Comparison of ENCODE assay signal across 27 mouse cellular contexts in genomic region chr6:28090981-28091380, GRCm38 (mm10). TPM values are rescaled to one million over a fixed set of nuclear protein-coding genes. Genes with fewer than 3 reads are reported as not detected.
DNase-seq lines count a peak whose midpoint lies in the region; ATAC-seq and TF ChIP-seq lines count a peak whose summit lies in the region.
"Had no signal": no experiment of that assay in that cellular context is flagged by ENCODE, and none has a peak within 500 bp of the region (broad histone marks: within the 10 kb centered on the region; RNA-seq: fewer than 3 reads in every experiment).

No protein-coding gene starts in this region.

- intact Hi-C loops in left cerebral cortex, adult 2 months (cut with DNase I) = loop anchor here (5.0 kb wide), 1 partner anchor 114 kb away; no protein-coding TSS in a partner anchor
- intact Hi-C loops in left cerebral cortex, postnatal 36 days (cut with DNase I) = no loop called here

- H3K27me3 ChIP-seq in hindbrain, embryonic 11.5 days (ENCODE audit: control insufficient read depth, insufficient read depth, low read length) = no peaks in the 10 kb centered on the region; the same call in 1 of the 2 replicates
- H3K27me3 ChIP-seq: CH12.LX; embryonic facial prominence, embryonic 12.5 days; forebrain, embryonic 13.5 days; forebrain, embryonic 15.5 days had no signal

- no peaks in the 10 kb centered on the region for H3K9me3 ChIP-seq in hindbrain, embryonic 11.5 days (ENCODE audit: control insufficient read depth, low read length)
- H3K9me3 ChIP-seq: embryonic facial prominence, embryonic 10.5 days; embryonic facial prominence, embryonic 12.5 days; forebrain, embryonic 13.5 days; forebrain, embryonic 15.5 days; G1E had no signal

- no peak overlapping the region for H3K4me2 ChIP-seq in hindbrain, embryonic 11.5 days (replicated peaks; ENCODE audit: low read depth, low read length)
- H3K4me2 ChIP-seq: embryonic facial prominence, embryonic 12.5 days; forebrain, embryonic 13.5 days; forebrain, embryonic 15.5 days had no signal

- no peak for TF ChIP-seq CTCF in left cerebral cortex, adult 2 months (IDR thresholded peaks at IDR 0.05)

- H3K4me3 ChIP-seq in left cerebral cortex, adult 2 months = no peak overlapping the region
- H3K4me3 ChIP-seq in hindbrain, embryonic 11.5 days (ENCODE audit: low read depth, low read length) = no peak overlapping the region
- H3K4me3 ChIP-seq: embryonic facial prominence, embryonic 10.5 days; embryonic facial prominence, embryonic 12.5 days; forebrain, embryonic 13.5 days; forebrain, embryonic 15.5 days had no signal

- peak overlapping the region; percentile 64; the same call in 1 of the 2 replicates for H3K27ac ChIP-seq in left cerebral cortex, adult 2 months
- H3K27ac ChIP-seq in hindbrain, embryonic 11.5 days (ENCODE audit: low read depth, low read length) = no peak overlapping the region
- H3K27ac ChIP-seq: embryonic facial prominence, embryonic 10.5 days; embryonic facial prominence, embryonic 12.5 days; forebrain, embryonic 13.5 days; forebrain, embryonic 15.5 days had no signal

- H3K9ac ChIP-seq in hindbrain, embryonic 11.5 days (ENCODE audit: low read depth, low read length) = no peak overlapping the region
- H3K9ac ChIP-seq: embryonic facial prominence, embryonic 12.5 days; forebrain, embryonic 13.5 days; forebrain, embryonic 15.5 days had no signal

- no peak for DNase-seq in frontal cortex, postnatal 36 days (ENCODE audit: low spot score in 2 of 2)
- no peak for DNase-seq in left cerebral cortex, adult 2 months (ENCODE audit: extremely low spot score in 1 of 2, low spot score in 2 of 2)
- no peak for DNase-seq in left cerebral cortex, postnatal 36 days (ENCODE audit: low spot score in 2 of 2)
- peak; percentile 79 for DNase-seq in brain, adult 2 months (ENCODE audit: low read depth, low spot score)
- DNase-seq in telencephalon, adult 2 months (ENCODE audit: low read depth, low spot score) = peak; percentile 66
- no peak for DNase-seq in hindbrain, embryonic 11.5 days (ENCODE audit: low spot score)
- DNase-seq: adrenal gland, adult 8-10 months; adrenal gland, postnatal 14 days; adrenal gland, postnatal 36 days; B cell, adult 2 months; cerebellum, adult 11 months; cerebellum, adult 18-20 months; cerebellum, adult 8-10 months; cerebellum, adult 9-11 months; cerebellum, postnatal 14 days; cerebellum, postnatal 36 days had no signal

- no peaks in the 10 kb centered on the region for H3K4me1 ChIP-seq in hindbrain, embryonic 11.5 days (replicated peaks; ENCODE audit: control insufficient read depth, insufficient read depth, low read length)
- H3K4me1 ChIP-seq: embryonic facial prominence, embryonic 10.5 days; embryonic facial prominence, embryonic 12.5 days; forebrain, embryonic 13.5 days; forebrain, embryonic 15.5 days had no signal

- ATAC-seq in frontal cortex, adult (ENCODE audit: low TSS enrichment) = peak; percentile 29
- ATAC-seq in hindbrain, embryonic 11.5 days (ENCODE audit: low FRiP score) = no peak
- ATAC-seq: activated CD4-positive, CD25-positive, alpha-beta regulatory T cell, adult 4 months; CD4-positive, CD25-positive, alpha-beta regulatory T cell, adult 4 months; forebrain, embryonic 13.5 days; forebrain, embryonic 15.5 days; Patski had no signal

- no peaks in the 10 kb centered on the region for H3K36me3 ChIP-seq in hindbrain, embryonic 11.5 days (ENCODE audit: control insufficient read depth, insufficient read depth, low read length)
- H3K36me3 ChIP-seq: embryonic facial prominence, embryonic 10.5 days; embryonic facial prominence, embryonic 12.5 days; forebrain, embryonic 15.5 days; G1E had no signal

RNA-seq across cellular contexts. Expression of gene Grm8, which starts 44.0 kb away (rescaled TPM):
- 10 to 100 TPM; 22.9 to 27.3 TPM for total RNA-seq in left cerebral cortex, adult 2 months (2021)
- 10 to 100 TPM; 24.5 to 26.3 TPM for total RNA-seq in left cerebral cortex, postnatal 36 days (2021)
- polyA plus RNA-seq in hindbrain, embryonic 11.5 days (2014; fragmentation: Nextera tagmentation; extraction: Ambion mirVana) = 1.5 and 1.9 TPM in 2 replicates
- total RNA-seq: common myeloid progenitor, adult 5-6 weeks had no signal
- polyA plus RNA-seq: G1E, Patski had no signal

Comparison
In these comparisons a context has a peak if more than half of its experiments do, and no peak if none do; other contexts are left out.
1. DNase-seq: peak in brain, adult 2 months (single experiment) and telencephalon, adult 2 months (single experiment); none in frontal cortex, postnatal 36 days (0 of 2), left cerebral cortex, adult 2 months (0 of 2), left cerebral cortex, postnatal 36 days (0 of 2) and hindbrain, embryonic 11.5 days (single experiment).